Mouse (Mus musculus) megakaryocyte, embryonic 14.5 days (primary cell): ENCODE data around the gene Abcc4.

Experiments used
- FLI1 ChIP-seq: IDR thresholded peaks from 2 replicates; pipeline ENCODE4 v1.6.1; 2012; ENCODE audit warnings: low read length, inconsistent platforms, mixed read lengths
- GATA1 ChIP-seq: IDR thresholded peaks from 3 replicates; pipeline ENCODE4 v1.6.1; 2012; ENCODE audit warnings: mixed read lengths, low read length, inconsistent platforms, borderline replicate concordance

DNA sequence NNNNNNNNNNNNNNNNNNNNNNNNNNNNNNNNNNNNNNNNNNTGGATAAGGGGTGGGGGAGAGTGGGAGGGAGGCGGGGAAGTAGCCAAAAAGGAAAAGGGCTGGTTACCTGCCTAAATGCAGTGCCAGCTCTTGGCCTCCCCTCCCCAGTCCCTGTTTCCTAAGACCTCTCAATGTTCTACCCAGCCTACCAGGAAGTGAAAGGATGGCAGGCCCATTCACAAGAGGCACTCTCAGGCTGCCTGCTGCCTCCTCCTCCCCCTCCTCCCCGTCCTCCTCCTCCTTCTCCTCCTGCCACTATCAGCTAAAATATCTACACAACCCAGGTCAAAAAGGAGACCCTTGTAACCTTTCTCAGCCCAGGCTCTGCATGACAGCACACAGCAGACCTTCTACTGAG, 51.1 kb downstream of the Abcc4 start:
- TF ChIP-seq GATA1, result no peak
- TF ChIP-seq FLI1, result no peak
